Mouse (Mus musculus) liver, embryonic 16.5 days (tissue): Measurements from ENCODE around the gene Slc8a1. TPM values are rescaled to one million over a fixed set of nuclear protein-coding genes. Genes with fewer than 3 reads are reported as not detected.

Experiments used
- ATAC-seq: fragments of 200-750 bp; cut with Nextera tagmentation; 2 replicates; pipeline ENCODE4 v1.8.0; 2017; ENCODE audit warnings: low read depth, mild to moderate bottlenecking, moderate number of reproducible peaks, moderate library complexity
- H3K27ac ChIP-seq: fragments of 300-500 bp; sonication (generic); 2 replicates; pipeline ENCODE4 v1.5.1; 2014; ENCODE audit warnings: mild to moderate bottlenecking, low read length
- H3K27me3 ChIP-seq: fragments of 300-500 bp; sonication (generic); 2 replicates; pipeline ENCODE4 v1.6.1; 2014; ENCODE audit warnings: low read depth, low read length, mixed read lengths; ENCODE audit not compliant: control insufficient read depth, insufficient read depth
- H3K36me3 ChIP-seq: fragments of 300-500 bp; sonication (generic); 2 replicates; pipeline ENCODE4 v1.6.1; 2014; ENCODE audit warnings: mild to moderate bottlenecking; ENCODE audit not compliant: control insufficient read depth, insufficient read depth
- H3K4me1 ChIP-seq: fragments of 300-500 bp; sonication (generic); 2 replicates; pipeline ENCODE4 v1.6.1; 2014; ENCODE audit warnings: low read depth, low read length, mixed read lengths; ENCODE audit not compliant: control insufficient read depth
- H3K4me2 ChIP-seq: fragments of 300-500 bp; sonication (generic); 2 replicates; pipeline ENCODE4 v1.6.1; 2014; ENCODE audit warnings: low read depth, low read length, mixed read lengths
- H3K4me3 ChIP-seq: fragments of 300-500 bp; sonication (generic); 2 replicates; pipeline ENCODE4 v1.5.1; 2014; ENCODE audit warnings: low read depth, mild to moderate bottlenecking, low read length
- H3K9ac ChIP-seq: fragments of 300-500 bp; sonication (generic); 2 replicates; pipeline ENCODE4 v1.6.1; 2014; ENCODE audit warnings: low read depth, low read length
- H3K9me3 ChIP-seq: fragments of 300-500 bp; sonication (generic); replicated peaks from 2 replicates; pipeline ENCODE4 v1.6.1; 2016; ENCODE audit warnings: low read length; ENCODE audit not compliant: control insufficient read depth
- WGBS: fragments of 180-500 bp; shearing (Covaris S2); extraction: QIAGEN DNeasy Blood & Tissue Kit; methylation state at CpG from one replicate; pipeline ENCODE4 v1.1.7; 2014; ENCODE audit not compliant: insufficient replicate concordance; 5-methylcytosine and 5-hydroxymethylcytosine counted together
- polyA plus RNA-seq: library from polyadenylated mRNA; unstranded; fragments of >200 nt; fragmentation: Nextera tagmentation; extraction: Ambion mirVana; gene quantifications from 2 replicates; pipeline ENCODE4 v1.2.1, GENCODE M21; 2015

Slc8a1 gene
- polyA plus RNA-seq, 1 experiment from 2014 or later: 0.70 TPM

- H3K27me3 ChIP-seq: no peaks in the 10 kb centered on the region
- no peaks in the 10 kb centered on the region for H3K9me3 ChIP-seq
- H3K36me3 ChIP-seq: no peaks in the 10 kb centered on the region
- no peak overlapping the region for H3K4me3 ChIP-seq
- H3K27ac ChIP-seq: no peak overlapping the region
- H3K9ac ChIP-seq: no peak overlapping the region
- no peak for ATAC-seq
- no peak overlapping the region for H3K4me2 ChIP-seq
- WGBS: 61% methylated on average over 6 of the region's 6 CpGs
- H3K4me1 ChIP-seq: no peaks in the 10 kb centered on the region
Measured at GRCm38 (mm10) chr17:81416361-81417114, 321.6 kb downstream of the Slc8a1 start.

- ATAC-seq: no peak
Measured at GRCm38 (mm10) chr17:81412736-81413135, 325.4 kb downstream of the Slc8a1 start.

GRCm38 (mm10) chr17:81404225-81404624 is 334.0 kb downstream of the Slc8a1 start:
- Histone ChIP-seq H3K9me3 (no peaks in the 10 kb centered on the region), H3K9ac (no peak overlapping the region), H3K4me2 (no peak overlapping the region), H3K27ac (no peak overlapping the region), H3K27me3 (no peaks in the 10 kb centered on the region), H3K36me3 (no peaks in the 10 kb centered on the region), H3K4me3 (no peak overlapping the region), H3K4me1 (no peaks in the 10 kb centered on the region)
- ATAC-seq: no peak
- 59% methylated on average over 4 of the region's 4 CpGs for WGBS

More at GRCm38 (mm10) chr17:81412736-81413135, 325.4 kb downstream of the Slc8a1 start:
- Histone ChIP-seq H3K36me3 (no peaks in the 10 kb centered on the region), H3K4me2 (no peak overlapping the region), H3K9ac (no peak overlapping the region), H3K4me3 (no peak overlapping the region), H3K27me3 (no peaks in the 10 kb centered on the region), H3K4me1 (no peaks in the 10 kb centered on the region), H3K27ac (no peak overlapping the region), H3K9me3 (no peaks in the 10 kb centered on the region)
- 71% methylated on average over 4 of the region's 4 CpGs for WGBS

GRCm38 (mm10) chr17:81403121-81403520 is 335.1 kb downstream of the Slc8a1 start:
- Histone ChIP-seq H3K4me3 (no peak overlapping the region), H3K9me3 (no peaks in the 10 kb centered on the region), H3K4me1 (no peaks in the 10 kb centered on the region), H3K27ac (no peak overlapping the region), H3K4me2 (no peak overlapping the region), H3K9ac (no peak overlapping the region), H3K36me3 (no peaks in the 10 kb centered on the region), H3K27me3 (no peaks in the 10 kb centered on the region)
- no peak for ATAC-seq
- WGBS: 61% methylated on average over 4 of the region's 4 CpGs

- no peak for ATAC-seq
Measured at GRCm38 (mm10) chr17:81402636-81403035, 335.5 kb downstream of the Slc8a1 start.

GRCm38 (mm10) chr17:81400377-81400776 is 337.8 kb downstream of the Slc8a1 start:
- no peaks in the 10 kb centered on the region for H3K27me3 ChIP-seq
- H3K9me3 ChIP-seq: no peaks in the 10 kb centered on the region
- H3K4me2 ChIP-seq: no peak overlapping the region
- H3K27ac ChIP-seq: no peak overlapping the region
- H3K36me3 ChIP-seq: no peaks in the 10 kb centered on the region
- 55% methylated on average over 5 of the region's 5 CpGs for WGBS
- ATAC-seq: no peak
- H3K9ac ChIP-seq: no peak overlapping the region
- H3K4me3 ChIP-seq: no peak overlapping the region
- H3K4me1 ChIP-seq: no peaks in the 10 kb centered on the region

More at GRCm38 (mm10) chr17:81402636-81403035, 335.5 kb downstream of the Slc8a1 start:
- Histone ChIP-seq H3K27ac (no peak overlapping the region), H3K9ac (no peak overlapping the region), H3K4me2 (no peak overlapping the region), H3K27me3 (no peaks in the 10 kb centered on the region), H3K4me3 (no peak overlapping the region), H3K4me1 (no peaks in the 10 kb centered on the region), H3K9me3 (no peaks in the 10 kb centered on the region), H3K36me3 (no peaks in the 10 kb centered on the region)
- 56% methylated on average over 2 of the region's 2 CpGs for WGBS

GRCm38 (mm10) chr17:81397434-81397833 is 340.7 kb downstream of the Slc8a1 start:
- ATAC-seq: no peak
- Histone ChIP-seq H3K9ac (no peak overlapping the region), H3K9me3 (no peaks in the 10 kb centered on the region), H3K4me2 (no peak overlapping the region), H3K36me3 (no peaks in the 10 kb centered on the region), H3K27me3 (no peaks in the 10 kb centered on the region), H3K4me3 (no peak overlapping the region), H3K27ac (no peak overlapping the region), H3K4me1 (no peaks in the 10 kb centered on the region)
- WGBS: 57% methylated on average over 1 of the region's 1 CpGs

GRCm38 (mm10) chr17:81394124-81394523 is 344.1 kb downstream of the Slc8a1 start:
- Histone ChIP-seq H3K9me3 (no peaks in the 10 kb centered on the region), H3K4me2 (no peak overlapping the region), H3K4me1 (no peaks in the 10 kb centered on the region), H3K36me3 (no peaks in the 10 kb centered on the region), H3K27ac (no peak overlapping the region), H3K4me3 (no peak overlapping the region), H3K27me3 (no peaks in the 10 kb centered on the region), H3K9ac (no peak overlapping the region)
- ATAC-seq: no peak
- 54% methylated on average over 2 of the region's 2 CpGs for WGBS

GRCm38 (mm10) chr17:81393040-81393439 is 345.1 kb downstream of the Slc8a1 start:
- no peaks in the 10 kb centered on the region for H3K27me3 ChIP-seq
- WGBS: 46% methylated on average over 4 of the region's 4 CpGs

More at GRCm38 (mm10) chr17:81393040-81393439, 345.1 kb downstream of the Slc8a1 start:
- Histone ChIP-seq H3K36me3 (no peaks in the 10 kb centered on the region), H3K27ac (no peak overlapping the region), H3K4me1 (no peaks in the 10 kb centered on the region), H3K4me3 (no peak overlapping the region), H3K9me3 (no peaks in the 10 kb centered on the region), H3K9ac (no peak overlapping the region), H3K4me2 (no peak overlapping the region)
- no peak for ATAC-seq
